Mouse (Mus musculus) small intestine, adult 2 months (tissue): ENCODE results near the gene Ascc3. TPM values are rescaled to one million over a fixed set of nuclear protein-coding genes. Genes with fewer than 3 reads are reported as not detected.

Source experiments
- H3K27ac ChIP-seq: fragments of 200-500 bp; 2 replicates; pipeline ENCODE4 v1.5.1; 2012; ENCODE audit warnings: low read depth, low read length, control low read depth, inconsistent platforms; ENCODE audit not compliant: insufficient read depth
- H3K27me3 ChIP-seq: fragments of 200-500 bp; 2 replicates; pipeline ENCODE4 v1.6.1; 2012; ENCODE audit warnings: mild to moderate bottlenecking, moderate library complexity, low read length, inconsistent platforms; ENCODE audit not compliant: control insufficient read depth, insufficient read depth
- H3K36me3 ChIP-seq: fragments of 200-500 bp; 2 replicates; pipeline ENCODE4 v1.6.1; 2012; ENCODE audit warnings: mild to moderate bottlenecking, low read length, control low read depth, inconsistent platforms; ENCODE audit not compliant: control insufficient read depth, insufficient read depth
- H3K4me1 ChIP-seq: fragments of 200-500 bp; 2 replicates; pipeline ENCODE4 v1.6.1; 2012; ENCODE audit warnings: low read length, inconsistent platforms, mixed read lengths; ENCODE audit not compliant: control insufficient read depth, insufficient read depth, insufficient read length
- H3K4me3 ChIP-seq: fragments of 200-500 bp; 2 replicates; pipeline ENCODE4 v1.5.1; 2012; ENCODE audit warnings: low read depth, mild to moderate bottlenecking, control low read depth, inconsistent platforms, low read length, moderate library complexity
- CTCF ChIP-seq: fragments of 200-500 bp; IDR thresholded peaks from 2 replicates; pipeline ENCODE4 v1.5.1; 2012; ENCODE audit warnings: low read depth, mild to moderate bottlenecking, control low read depth, inconsistent platforms, low read length, moderate library complexity, mixed read lengths; ENCODE audit not compliant: insufficient replicate concordance, insufficient read length; ENCODE audit errors: extremely low read depth
- POLR2A ChIP-seq: fragments of 200-500 bp; IDR thresholded peaks from 2 replicates; pipeline ENCODE4 v1.6.1; 2012; ENCODE audit warnings: low read depth, mild to moderate bottlenecking, control low read depth, inconsistent platforms, low read length, moderate library complexity
- WGBS: fragments of 180-500 bp; shearing (Covaris S2); methylation state at CpG from one replicate; pipeline ENCODE4 v1.1.7; 2018; 5-methylcytosine and 5-hydroxymethylcytosine counted together
- polyA plus RNA-seq: library from polyadenylated mRNA; depleted of rRNA; stranded (reverse); fragments of >200 nt; gene quantifications from 2 replicates; pipeline ENCODE4 v1.2.3, GENCODE M21; 2012

The Ascc3 gene
- polyA plus RNA-seq, 1 experiment = 14.9 TPM

- 0 out of 2 replicates have a peak, but pooled peaks cover 1% of the 10 kb centered on the region for H3K4me1 ChIP-seq
- H3K27ac ChIP-seq = no peak overlapping the region
- no peak for TF ChIP-seq CTCF
- TF ChIP-seq POLR2A = no peak
- H3K4me3 ChIP-seq = no peak overlapping the region
- peaks cover 3% of the 10 kb centered on the region; the same call in 1 of the 2 replicates for H3K36me3 ChIP-seq
- H3K27me3 ChIP-seq = no peaks in the 10 kb centered on the region
- 84% methylated on average over 2 of the region's 2 CpGs for WGBS
Measured at GRCm38 (mm10) chr10:50762069-50762468, 169.6 kb downstream of the Ascc3 start.

GRCm38 (mm10) chr10:50762984-50763383 lies 170.5 kb downstream of the Ascc3 start:
- H3K4me1 ChIP-seq = 0 out of 2 replicates have a peak, but pooled peaks cover 1% of the 10 kb centered on the region
- no peak overlapping the region for H3K27ac ChIP-seq
- no peaks in the 10 kb centered on the region for H3K27me3 ChIP-seq
- H3K4me3 ChIP-seq = no peak overlapping the region
- peaks cover 6% of the 10 kb centered on the region; the same call in 1 of the 2 replicates for H3K36me3 ChIP-seq
- 79% methylated on average over 2 of the region's 2 CpGs for WGBS
- TF ChIP-seq CTCF (no peak), POLR2A (no peak)

- peaks cover 6% of the 10 kb centered on the region; the same call in 1 of the 2 replicates for H3K36me3 ChIP-seq
- H3K27ac ChIP-seq = peak overlapping the region; percentile 28; the same call in 1 of the 2 replicates
- H3K4me3 ChIP-seq = no peak overlapping the region
- 0 out of 2 replicates have a peak, but pooled peaks cover 1% of the 10 kb centered on the region for H3K4me1 ChIP-seq
- TF ChIP-seq POLR2A (no peak), CTCF (no peak)
- H3K27me3 ChIP-seq = no peaks in the 10 kb centered on the region
- 26% methylated on average over 7 of the region's 7 CpGs for WGBS
Measured at GRCm38 (mm10) chr10:50763457-50764310, 171.2 kb downstream of the Ascc3 start.

GRCm38 (mm10) chr10:50772811-50773210 lies 180.3 kb downstream of the Ascc3 start:
- Histone ChIP-seq H3K4me3 (no peak overlapping the region), H3K27me3 (no peaks in the 10 kb centered on the region), H3K27ac (no peak overlapping the region), H3K36me3 (0 out of 2 replicates have a peak, but pooled peaks cover 6% of the 10 kb centered on the region), H3K4me1 (no peaks in the 10 kb centered on the region)
- TF ChIP-seq CTCF (no peak), POLR2A (no peak)
- 91% methylated on average over 2 of the region's 2 CpGs for WGBS

- Histone ChIP-seq H3K27me3 (no peaks in the 10 kb centered on the region), H3K27ac (no peak overlapping the region), H3K4me1 (no peaks in the 10 kb centered on the region), H3K36me3 (0 out of 2 replicates have a peak, but pooled peaks cover 3% of the 10 kb centered on the region), H3K4me3 (no peak overlapping the region)
- WGBS = 98% methylated on average over 2 of the region's 2 CpGs
- TF ChIP-seq POLR2A (no peak), CTCF (no peak)
Measured at GRCm38 (mm10) chr10:50773846-50774245, 181.4 kb downstream of the Ascc3 start.

GRCm38 (mm10) chr10:50792840-50793239 lies 200.4 kb downstream of the Ascc3 start:
- WGBS = 73% methylated on average over 5 of the region's 5 CpGs

GRCm38 (mm10) chr10:50801594-50801993 lies 209.1 kb downstream of the Ascc3 start:
- 57% methylated on average over 2 of the region's 2 CpGs for WGBS
- no peaks in the 10 kb centered on the region for H3K27me3 ChIP-seq
- TF ChIP-seq POLR2A (no peak), CTCF (no peak)
- no peak overlapping the region for H3K4me3 ChIP-seq
- no peak overlapping the region for H3K27ac ChIP-seq
- no peaks in the 10 kb centered on the region for H3K4me1 ChIP-seq
- no peaks in the 10 kb centered on the region for H3K36me3 ChIP-seq

More at GRCm38 (mm10) chr10:50792840-50793239, 200.4 kb downstream of the Ascc3 start:
- TF ChIP-seq POLR2A (no peak), CTCF (no peak)
- no peak overlapping the region for H3K4me3 ChIP-seq
- no peaks in the 10 kb centered on the region for H3K36me3 ChIP-seq
- H3K27me3 ChIP-seq = no peaks in the 10 kb centered on the region
- no peaks in the 10 kb centered on the region for H3K4me1 ChIP-seq
- no peak overlapping the region for H3K27ac ChIP-seq
